Mouse (Mus musculus) ES-Bruce4 (cell line): ENCODE data around the gene Ctxn1.

Source experiments
- EP300 ChIP-seq: IDR thresholded peaks from 2 replicates; pipeline ENCODE4 v1.6.1; 2011; ENCODE audit warnings: low read depth, low read length; ENCODE audit not compliant: insufficient read depth
- POLR2A ChIP-seq: IDR thresholded peaks from one replicate; pipeline ENCODE4 v1.8.1; 2011; ENCODE audit warnings: low read length; ENCODE audit not compliant: insufficient read depth

DNA sequence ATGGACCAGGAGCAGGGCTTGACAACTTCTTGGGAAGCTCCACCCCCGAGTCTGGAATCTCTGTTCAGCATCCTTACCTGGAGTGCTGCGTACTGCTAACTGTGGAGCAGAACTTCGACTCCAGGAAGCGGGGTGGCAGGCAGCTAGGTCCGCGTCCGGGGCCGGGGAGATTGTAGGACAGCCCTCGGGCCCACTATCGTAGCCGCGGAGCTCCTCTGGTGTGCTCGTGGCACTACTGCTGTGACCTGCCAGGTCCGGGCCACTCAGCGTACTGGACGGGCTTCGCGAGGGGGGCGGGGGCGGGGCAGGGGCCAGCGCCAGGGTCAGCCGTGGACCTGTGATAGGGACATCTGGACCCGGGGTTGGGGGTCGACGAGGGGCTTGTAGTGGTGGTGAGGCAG is 46.3 kb downstream of the Ctxn1 start:
- TF ChIP-seq POLR2A = no peak
- no peak for TF ChIP-seq EP300
